Mouse (Mus musculus): ENCODE data around the gene Msh2. TPM values are rescaled to one million over a fixed set of nuclear protein-coding genes. Genes with fewer than 3 reads are reported as not detected.

The Msh2 gene
- total and polyA plus RNA-seq, 3 experiments: 40.8 to 42.5 TPM; not detected in 1

DNA sequence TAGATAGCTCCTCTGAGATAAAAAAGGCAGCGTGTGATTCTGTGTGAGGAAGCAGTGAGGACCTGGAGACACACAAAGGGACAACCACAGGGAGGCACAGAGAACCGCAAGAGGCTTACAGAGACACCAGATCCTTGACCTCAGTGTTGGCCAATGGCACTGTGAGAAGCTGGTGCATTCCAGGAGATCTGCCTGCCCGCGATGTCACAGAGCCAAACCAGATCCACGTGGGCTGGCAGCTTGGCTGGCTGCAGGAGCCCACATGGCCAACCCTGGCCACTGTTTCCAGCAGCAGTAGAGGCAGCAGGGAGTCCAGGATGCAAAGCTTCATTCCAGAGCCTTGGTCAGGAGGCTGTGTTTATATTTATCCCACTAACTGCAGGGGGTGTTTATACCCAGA lies 98.6 kb downstream of the Msh2 start:
- H3K27me3 ChIP-seq (ENCODE audit: control insufficient read depth in 1 of 2, insufficient read depth in 2 of 2, low read length in 2 of 2): no peaks in the 10 kb centered on the region; a peak in 1 of 4 replicates
- H3K9ac ChIP-seq (ENCODE audit: control insufficient read depth, low read depth, low read length, poor library complexity, severe bottlenecking): no peak overlapping the region
- no peak overlapping the region for H3K27ac ChIP-seq (ENCODE audit: control insufficient read depth, low read depth, low read length)
- no peaks in the 10 kb centered on the region for H3K79me2 ChIP-seq (ENCODE audit: control insufficient read depth, insufficient read depth, low read length, poor library complexity)
- no peaks in the 10 kb centered on the region for H3K9me3 ChIP-seq (replicated peaks; ENCODE audit: insufficient read depth, low read length)
- no peaks in the 10 kb centered on the region for H3K36me3 ChIP-seq (ENCODE audit: control insufficient read depth in 1 of 2, insufficient read depth in 2 of 2, low read length in 2 of 2)
- TF ChIP-seq POLR2A (IDR thresholded peaks at IDR 0.05; ENCODE audit: control insufficient read depth in 1 of 2, insufficient read depth in 1 of 2, low read depth in 1 of 2, low read length in 2 of 2, poor library complexity in 1 of 2) (no peak), ZC3H11A (IDR thresholded peaks at IDR 0.05; ENCODE audit: low read depth, low read length) (no peak), CHD1 (IDR thresholded peaks at IDR 0.05; ENCODE audit: low read depth, low read length) (no peak), KAT2A (conservative IDR thresholded peaks at IDR 0.05; ENCODE audit: low read depth, low read length) (no peak), MXI1 (IDR thresholded peaks at IDR 0.05; ENCODE audit: low read depth, low read length) (no peak), TAL1 (IDR thresholded peaks at IDR 0.05; ENCODE audit: low read length) (no peak), NELFE (IDR thresholded peaks at IDR 0.05; ENCODE audit: low read depth, low read length) (no peak), MYB (IDR thresholded peaks at IDR 0.05; ENCODE audit: low read depth, low read length) (no peak), CTCF (IDR thresholded peaks at IDR 0.05 in 2 of 3, conservative IDR thresholded peaks at IDR 0.05 in 1 of 3; ENCODE audit: control insufficient read depth in 1 of 3, insufficient read depth in 1 of 3, low read depth in 2 of 3, low read length in 3 of 3, poor library complexity in 1 of 3, severe bottlenecking in 1 of 3) (no peak), GATA1 (IDR thresholded peaks at IDR 0.05; ENCODE audit: low read depth, low read length) (no peak), USF2 (IDR thresholded peaks at IDR 0.05; ENCODE audit: borderline replicate concordance in 1 of 2, insufficient read depth in 1 of 2, low read depth in 1 of 2, low read length in 2 of 2) (no peak), TBP (IDR thresholded peaks at IDR 0.05; ENCODE audit: low read depth, low read length) (no peak), JUND (IDR thresholded peaks at IDR 0.05; ENCODE audit: low read depth, low read length) (no peak), BHLHE40 (IDR thresholded peaks at IDR 0.05; ENCODE audit: borderline replicate concordance, low read depth, low read length) (no peak), ELF1 (IDR thresholded peaks at IDR 0.05; ENCODE audit: low read depth, low read length) (no peak), E2F4 (IDR thresholded peaks at IDR 0.05; ENCODE audit: borderline replicate concordance, low read depth, low read length) (no peak), SIN3A (IDR thresholded peaks at IDR 0.05; ENCODE audit: low read length) (no peak), GABPA (IDR thresholded peaks at IDR 0.05; ENCODE audit: low read depth, low read length) (no peak), RCOR1 (IDR thresholded peaks at IDR 0.05; ENCODE audit: low read depth, low read length) (no peak)
- DNase-seq (ENCODE audit: low read depth, low spot score): no peak
- no peaks in the 10 kb centered on the region for H3K4me1 ChIP-seq (ENCODE audit: control insufficient read depth in 1 of 2, insufficient read depth in 2 of 2, low read length in 2 of 2)
- no peak overlapping the region for H3K4me3 ChIP-seq (ENCODE audit: control insufficient read depth in 1 of 2, insufficient read depth in 1 of 2, low read depth in 2 of 2, low read length in 2 of 2)

DNA sequence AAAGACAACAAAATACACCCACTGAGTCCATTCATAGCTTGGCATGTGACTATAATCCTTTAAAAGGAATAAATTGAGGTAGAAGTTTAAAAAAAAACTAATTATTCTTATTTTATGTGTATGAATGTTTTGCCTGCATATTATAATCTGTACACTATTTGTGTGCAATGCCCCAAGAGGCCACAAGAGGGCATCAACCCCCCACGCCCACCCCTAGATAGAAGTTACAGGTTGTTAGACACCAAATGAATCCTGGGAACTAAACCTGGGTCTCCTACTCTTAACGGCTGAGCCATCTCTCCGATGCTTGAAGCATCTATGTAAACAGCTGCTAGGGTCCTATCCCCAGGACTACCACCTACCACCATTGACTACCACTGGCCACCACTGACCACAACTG lies 101.0 kb downstream of the Msh2 start:
- Histone ChIP-seq H3K4me3 (ENCODE audit: control insufficient read depth in 1 of 2, insufficient read depth in 1 of 2, low read depth in 2 of 2, low read length in 2 of 2) (no peak overlapping the region), H3K27ac (ENCODE audit: control insufficient read depth, low read depth, low read length) (no peak overlapping the region), H3K4me1 (ENCODE audit: control insufficient read depth in 1 of 2, insufficient read depth in 2 of 2, low read length in 2 of 2) (no peaks in the 10 kb centered on the region), H3K9ac (ENCODE audit: control insufficient read depth, low read depth, low read length, poor library complexity, severe bottlenecking) (no peak overlapping the region), H3K27me3 (ENCODE audit: control insufficient read depth in 1 of 2, insufficient read depth in 2 of 2, low read length in 2 of 2) (no peaks in the 10 kb centered on the region; a peak in 1 of 4 replicates), H3K9me3 (replicated peaks; ENCODE audit: insufficient read depth, low read length) (no peaks in the 10 kb centered on the region), H3K36me3 (ENCODE audit: control insufficient read depth in 1 of 2, insufficient read depth in 2 of 2, low read length in 2 of 2) (no peaks in the 10 kb centered on the region), H3K79me2 (ENCODE audit: control insufficient read depth, insufficient read depth, low read length, poor library complexity) (no peaks in the 10 kb centered on the region)
- peak; percentile 24 for DNase-seq (ENCODE audit: low read depth, low spot score)
- TF ChIP-seq CTCF (IDR thresholded peaks at IDR 0.05 in 2 of 3, conservative IDR thresholded peaks at IDR 0.05 in 1 of 3; ENCODE audit: control insufficient read depth in 1 of 3, insufficient read depth in 1 of 3, low read depth in 2 of 3, low read length in 3 of 3, poor library complexity in 1 of 3, severe bottlenecking in 1 of 3) (peak; percentile 29 to 59 (median 44); a peak in 5 of 6 replicates), ZC3H11A (IDR thresholded peaks at IDR 0.05; ENCODE audit: low read depth, low read length) (0 out of 2 replicates have a peak, but pooled peaks have one; percentile 5), SMC3 (IDR thresholded peaks at IDR 0.05; ENCODE audit: low read depth, low read length) (peak; percentile 53), E2F4 (IDR thresholded peaks at IDR 0.05; ENCODE audit: borderline replicate concordance, low read depth, low read length) (no peak), ELF1 (IDR thresholded peaks at IDR 0.05; ENCODE audit: low read depth, low read length) (no peak), MAFK (IDR thresholded peaks at IDR 0.05; ENCODE audit: borderline replicate concordance, low read depth, low read length) (no peak), TAL1 (IDR thresholded peaks at IDR 0.05; ENCODE audit: low read length) (no peak), RAD21 (IDR thresholded peaks at IDR 0.05; ENCODE audit: low read depth, low read length) (peak; percentile 48), NELFE (IDR thresholded peaks at IDR 0.05; ENCODE audit: low read depth, low read length) (no peak)

All from MEL (cell line).